Mouse (Mus musculus) kidney, adult 8-10 months (tissue): Measurements from ENCODE around the gene Gm37240.

ENCODE experiments used
- DNase-seq, 2 experiments: peaks; one replicate each; pipeline ENCODE4 v3.0.0; 2022

The Gm37240 gene

GRCm38 (mm10) chr3:84555780-84556179 is 1331.5 kb downstream of the Gm37240 start:
- no peak for DNase-seq

GRCm38 (mm10) chr3:84547177-84547576 is 1340.1 kb downstream of the Gm37240 start:
- no peak for DNase-seq

- peak in 1 of 2 experiments; percentile 71 for DNase-seq
These were observed 1344.9 kb downstream of the Gm37240 start for GRCm38 (mm10) chr3:84542450-84542849.

GRCm38 (mm10) chr3:84541881-84542280 is 1345.4 kb downstream of the Gm37240 start:
- no peak for DNase-seq

GRCm38 (mm10) chr3:84540640-84541039 is 1346.7 kb downstream of the Gm37240 start:
- DNase-seq: no peak

- DNase-seq: peak; percentile 15 to 52
These were observed 1350.3 kb downstream of the Gm37240 start for GRCm38 (mm10) chr3:84536987-84537386.

- DNase-seq: no peak
These were observed 1354.1 kb downstream of the Gm37240 start for GRCm38 (mm10) chr3:84533227-84533626.

GRCm38 (mm10) chr3:84529021-84529420 is 1358.3 kb downstream of the Gm37240 start:
- no peak for DNase-seq

- no peak for DNase-seq
These were observed 1362.4 kb downstream of the Gm37240 start for GRCm38 (mm10) chr3:84524952-84525351.

- no peak for DNase-seq
These were observed 1371.2 kb downstream of the Gm37240 start for GRCm38 (mm10) chr3:84516163-84516562.

- DNase-seq: no peak
These were observed 1374.4 kb downstream of the Gm37240 start for GRCm38 (mm10) chr3:84512774-84513515.

- no peak for DNase-seq
These were observed 1382.1 kb downstream of the Gm37240 start for GRCm38 (mm10) chr3:84505193-84505592.

- no peak for DNase-seq
These were observed 1383.0 kb downstream of the Gm37240 start for GRCm38 (mm10) chr3:84504291-84504690.

GRCm38 (mm10) chr3:84502101-84502500 is 1385.2 kb downstream of the Gm37240 start:
- DNase-seq: no peak

- DNase-seq: no peak
These were observed 1386.8 kb downstream of the Gm37240 start for GRCm38 (mm10) chr3:84500491-84500890.

GRCm38 (mm10) chr3:84497718-84498117 is 1389.6 kb downstream of the Gm37240 start:
- peak in 1 of 2 experiments; percentile 5 for DNase-seq

GRCm38 (mm10) chr3:84492657-84493056 is 1394.7 kb downstream of the Gm37240 start:
- DNase-seq: no peak

- DNase-seq: no peak
These were observed 1395.2 kb downstream of the Gm37240 start for GRCm38 (mm10) chr3:84492148-84492547.

GRCm38 (mm10) chr3:84488716-84489115 is 1398.6 kb downstream of the Gm37240 start:
- DNase-seq: peak; percentile 13 to 14

GRCm38 (mm10) chr3:84484891-84485290 is 1402.4 kb downstream of the Gm37240 start:
- DNase-seq: no peak

GRCm38 (mm10) chr3:84484333-84484732 is 1403.0 kb downstream of the Gm37240 start:
- no peak for DNase-seq

GRCm38 (mm10) chr3:84482121-84482520 is 1405.2 kb downstream of the Gm37240 start:
- DNase-seq: no peak

GRCm38 (mm10) chr3:84481104-84481503 is 1406.2 kb downstream of the Gm37240 start:
- peak; percentile 33 to 49 for DNase-seq

- peak; percentile 56 to 62 for DNase-seq
These were observed 1407.1 kb downstream of the Gm37240 start, which contains the start of gene Fhdc1 for GRCm38 (mm10) chr3:84480006-84480897. Gene Fhdc1 (minus strand): TSS chr3:84480429.
